Mouse (Mus musculus): ENCODE results near the gene Ccdc136. TPM values are rescaled to one million over a fixed set of nuclear protein-coding genes. Genes with fewer than 3 reads are reported as not detected.

The Ccdc136 gene
- 17.3 and 20.4 TPM in 2 replicates for polyA plus RNA-seq (2021; fragmentation: Nextera tagmentation)
- long read RNA-seq, experiment 1, partial matches to known transcripts = 13 of 22 reads
- long read RNA-seq, experiment 1, other reads (novel, unspliced or antisense) = 5 of 22 reads
- long read RNA-seq, experiment 2, transcript Ccdc136-206 (10 exons, 1,703 nt) = major isoform, 19 of 50 reads
- long read RNA-seq, experiment 2, partial matches to known transcripts = 15 of 50 reads
- long read RNA-seq, experiment 2, other reads (novel, unspliced or antisense) = 16 of 50 reads

GRCm38 (mm10) chr6:29395910-29396713 lies at the start of gene Ccdc136:
Ccdc136 (plus strand) TSS chr6:29396309.

DNA sequence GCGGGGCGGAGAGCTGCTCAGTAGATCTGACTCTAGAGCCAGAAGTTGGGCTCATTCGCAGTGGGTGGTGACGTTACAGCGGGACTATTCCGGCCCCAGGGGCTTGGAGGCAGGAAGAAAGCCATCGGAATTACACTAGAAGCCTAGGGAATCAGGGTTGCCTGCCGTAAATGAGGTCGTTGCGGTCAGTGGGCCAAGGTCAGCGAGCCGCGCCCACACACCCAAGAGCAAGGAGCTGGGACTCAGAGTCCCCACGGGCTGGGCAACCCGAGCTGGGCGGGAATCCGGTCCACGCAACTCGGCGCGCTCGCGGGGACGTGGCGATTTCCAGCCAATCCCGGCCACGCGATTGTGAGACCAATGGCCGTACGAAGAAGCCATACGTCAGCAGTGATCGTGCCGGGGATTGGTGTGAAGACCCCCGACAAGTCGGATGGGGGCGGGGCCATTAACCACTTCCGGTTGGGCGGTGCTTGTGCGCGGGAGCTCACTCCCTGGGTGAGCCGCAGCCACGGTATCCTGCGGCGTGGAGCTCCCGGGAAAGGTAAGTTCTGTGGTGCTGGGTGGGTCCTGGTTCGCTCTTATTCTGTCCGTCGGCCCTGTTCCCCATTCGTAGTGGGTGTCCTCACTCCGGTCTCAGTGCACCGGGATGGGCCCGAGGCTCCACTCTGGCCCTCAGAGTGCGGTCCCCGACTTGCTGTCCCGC lies 48.3 kb upstream of the Ccdc136 start, which contains the start of gene Calu:
TSS of gene Calu (plus strand) at position 405 of the 706 bp plus-strand sequence.

DNA sequence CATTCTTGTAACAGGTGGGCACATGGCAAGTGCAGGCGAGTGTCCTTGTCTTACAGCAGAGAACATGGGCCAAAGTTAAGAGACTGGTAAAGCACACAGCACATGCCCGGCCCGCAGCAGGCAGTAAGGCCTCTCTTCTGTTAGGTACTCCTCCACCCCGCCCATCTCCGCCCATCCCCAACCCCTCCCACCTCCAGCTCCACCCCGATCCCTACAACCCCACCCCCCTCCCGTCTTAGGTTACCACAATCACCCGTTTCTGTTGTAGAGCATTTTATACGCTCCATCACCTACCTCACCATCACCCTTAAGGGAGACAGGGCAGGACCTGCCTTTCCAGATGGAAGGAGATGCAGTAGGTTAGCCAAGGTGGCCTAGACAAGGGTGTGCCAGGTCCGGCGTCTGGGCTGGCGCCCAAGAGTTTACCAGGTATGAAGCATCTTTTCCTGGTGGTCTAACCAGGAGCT lies 8.0 kb upstream of the Ccdc136 start, which contains the start of gene Opn1sw:
TSS of gene Opn1sw (minus strand) at position 417 of the 467 bp plus-strand sequence.

DNA sequence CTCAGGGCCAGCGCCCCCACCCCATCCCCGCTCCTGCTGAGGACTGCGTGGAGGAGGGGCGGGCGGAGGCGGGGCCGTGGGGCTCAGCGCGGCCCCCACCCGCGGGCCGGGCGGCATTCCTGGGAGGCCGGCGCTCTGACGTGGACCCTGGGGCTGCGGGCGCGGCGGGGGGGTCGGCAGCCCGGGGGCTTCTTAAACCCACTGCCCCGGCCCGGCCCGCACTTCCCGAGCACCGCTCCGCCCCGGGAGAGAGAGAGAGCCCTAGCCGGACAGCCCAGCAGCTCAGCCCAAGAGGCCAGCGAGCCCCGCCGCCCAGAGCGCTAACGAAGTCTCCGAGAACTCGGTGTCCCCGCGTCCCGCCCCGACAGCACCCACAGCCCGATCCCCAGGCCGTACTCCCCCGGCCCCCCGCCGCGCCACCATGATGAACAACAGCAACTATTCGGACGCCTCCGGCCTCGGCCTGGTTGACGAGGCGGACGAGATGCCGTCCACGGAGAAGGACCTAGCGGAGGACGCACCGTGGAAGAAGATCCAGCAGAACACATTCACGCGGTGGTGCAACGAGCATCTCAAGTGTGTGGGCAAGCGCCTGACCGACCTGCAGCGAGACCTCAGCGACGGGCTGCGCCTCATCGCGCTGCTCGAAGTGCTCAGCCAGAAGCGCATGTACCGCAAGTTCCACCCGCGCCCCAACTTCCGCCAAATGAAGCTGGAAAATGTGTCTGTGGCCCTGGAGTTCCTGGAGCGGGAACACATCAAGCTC lies 37.1 kb downstream of the Ccdc136 start, which contains the start of gene Flnc:
TSS of gene Flnc (plus strand) at position 219 of the 766 bp plus-strand sequence.

DNA sequence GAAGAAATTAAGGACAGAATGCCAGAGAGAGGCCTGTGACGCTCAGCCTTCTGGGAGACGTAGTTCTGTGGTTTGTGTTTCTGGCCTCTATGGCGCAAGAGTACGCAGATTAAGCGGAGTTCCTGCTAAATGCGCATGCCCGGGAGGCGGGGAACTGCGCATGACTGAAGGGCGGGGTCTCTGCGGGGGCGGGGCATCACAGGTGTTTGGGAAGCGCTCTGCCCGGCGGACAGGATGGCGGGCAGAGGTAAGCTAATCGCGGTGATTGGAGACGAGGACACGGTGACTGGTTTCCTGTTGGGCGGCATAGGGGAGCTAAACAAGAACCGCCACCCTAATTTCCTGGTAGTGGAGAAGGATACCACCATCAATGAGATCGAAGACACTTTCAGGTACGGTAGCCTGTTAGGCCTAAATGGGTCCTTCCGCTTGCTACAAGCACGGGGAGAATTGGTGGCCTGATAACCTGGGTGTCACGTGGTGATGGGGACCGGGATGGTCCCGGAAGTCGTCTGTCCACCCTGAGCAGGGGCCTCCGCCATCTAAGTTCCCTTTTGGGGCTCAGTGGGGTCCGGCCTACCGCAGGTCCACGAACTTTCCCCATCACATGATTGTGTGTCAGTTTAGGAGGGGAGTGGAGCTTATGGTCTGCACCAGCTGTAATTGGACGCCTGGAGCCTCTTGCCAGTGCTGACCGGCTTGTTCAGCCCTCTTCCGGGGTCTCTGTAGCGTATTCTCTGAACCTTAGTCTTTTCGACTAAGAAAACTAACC lies 71.7 kb downstream of the Ccdc136 start, which contains the start of gene Atp6v1f:
TSS of gene Atp6v1f (plus strand) at position 136 of the 772 bp plus-strand sequence.

DNA sequence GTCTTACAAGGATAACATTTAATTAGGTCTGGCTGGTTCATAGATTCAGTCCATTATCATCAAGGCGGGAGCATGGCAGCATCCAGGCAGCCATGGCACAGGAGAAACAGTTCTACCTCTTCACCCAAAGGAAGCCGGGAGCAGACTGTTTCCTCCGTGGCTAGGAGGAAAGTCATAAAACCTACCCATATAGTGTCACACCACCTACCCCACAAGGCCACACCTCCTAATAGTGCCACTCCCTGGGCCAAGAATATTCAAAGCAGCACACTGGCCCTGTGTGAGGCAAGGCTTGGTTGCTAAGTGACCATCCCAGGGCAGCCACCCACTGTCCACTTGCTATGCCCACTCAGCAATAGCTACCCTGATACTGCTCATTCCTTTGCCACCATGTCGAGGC lies 75.0 kb downstream of the Ccdc136 start, which contains the start of gene Atp6v1fnb:
TSS of gene Atp6v1fnb (plus strand) at position 301 of the 400 bp plus-strand sequence.

Small RNA genes lying within 50 kb of the gene (microRNA-seq; reads per million reads assigned to microRNA genes)
- gene Gm26220 (0.64 reads per million), gene Gm44354 (not detected)

Other genes starting within 250 kb of the Ccdc136 start
- 7.3 and 9.8 TPM in 2 replicates for gene Rbm28, start 231.3 kb upstream of the Ccdc136 start, polyA plus RNA-seq (2021; fragmentation: Nextera tagmentation)
- 0.74 and 1.3 TPM in 2 replicates for gene Prrt4, start 216.7 kb upstream of the Ccdc136 start, polyA plus RNA-seq (2021; fragmentation: Nextera tagmentation)
- gene Impdh1, start 179.9 kb upstream of the Ccdc136 start, polyA plus RNA-seq (2021; fragmentation: Nextera tagmentation) = 9.8 and 10.5 TPM in 2 replicates
- 16.1 and 17.6 TPM in 2 replicates for gene Hilpda, start 123.8 kb upstream of the Ccdc136 start, polyA plus RNA-seq (2021; fragmentation: Nextera tagmentation)
- gene Fam71f2, start 116.7 kb upstream of the Ccdc136 start, polyA plus RNA-seq (2021; fragmentation: Nextera tagmentation) = 0.33 TPM in 1 of 2 replicates, not detected in the other
- gene Fam71f1, start 77.2 kb upstream of the Ccdc136 start, polyA plus RNA-seq (2021; fragmentation: Nextera tagmentation) = not detected in 2 replicates
- 26.1 and 30.7 TPM in 2 replicates for gene Calu, start 48.2 kb upstream of the Ccdc136 start, polyA plus RNA-seq (2021; fragmentation: Nextera tagmentation)
- 0.10 TPM in 1 of 2 replicates, not detected in the other for gene Opn1sw, start 7.8 kb upstream of the Ccdc136 start, polyA plus RNA-seq (2021; fragmentation: Nextera tagmentation)
- 0.15 and 0.38 TPM in 2 replicates for gene Flnc, start 36.9 kb downstream of the Ccdc136 start, polyA plus RNA-seq (2021; fragmentation: Nextera tagmentation)
- 819 and 842 TPM in 2 replicates for gene Atp6v1f, start 71.4 kb downstream of the Ccdc136 start, polyA plus RNA-seq (2021; fragmentation: Nextera tagmentation)
- gene Atp6v1fnb, start 75.1 kb downstream of the Ccdc136 start, polyA plus RNA-seq (2021; fragmentation: Nextera tagmentation) = not detected in 2 replicates
- gene Kcp, start 111.6 kb downstream of the Ccdc136 start, polyA plus RNA-seq (2021; fragmentation: Nextera tagmentation) = 0.40 and 0.84 TPM in 2 replicates
- 2.7 TPM in 2 replicates for gene Irf5, start 130.3 kb downstream of the Ccdc136 start, polyA plus RNA-seq (2021; fragmentation: Nextera tagmentation)
- 31.7 and 32.8 TPM in 2 replicates for gene Tnpo3, start 213.6 kb downstream of the Ccdc136 start, polyA plus RNA-seq (2021; fragmentation: Nextera tagmentation)